Mouse (Mus musculus) MEL (cell line): Measurements from ENCODE around the gene Gm4567.
"Not testable (repeated sequence)": the region's sequence is repeated elsewhere in the genome, so short reads cannot be mapped to it uniquely, and the experiment has no call there.

Experiments used
- CTCF ChIP-seq, 3 experiments: IDR thresholded peaks in 2 of 3; conservative IDR thresholded peaks in 1 of 3; 2 replicates each; pipeline ENCODE4 v1.5.1; 2011 to 2012; ENCODE audit warnings: low read length in 3 of 3, low read depth in 2 of 3, mild to moderate bottlenecking in 2 of 3, improper control_type of control experiment in 1 of 3, inconsistent platforms in 1 of 3, mixed read lengths in 1 of 3, moderate library complexity in 1 of 3; ENCODE audit not compliant: control insufficient read depth in 1 of 3, insufficient read depth in 1 of 3, poor library complexity in 1 of 3, severe bottlenecking in 1 of 3
- EP300 ChIP-seq, 2 experiments: IDR thresholded peaks; 2 replicates each; pipeline ENCODE4 v1.6.1; 2011; ENCODE audit warnings: improper control_type of control experiment in 2 of 2, low read length in 2 of 2, low read depth in 1 of 2, mild to moderate bottlenecking in 1 of 2
- KAT2A ChIP-seq: conservative IDR thresholded peaks from 2 replicates; pipeline ENCODE4 v1.6.1; 2012; ENCODE audit warnings: low read depth, low read length, improper control_type of control experiment, inconsistent platforms
- MEF2A ChIP-seq: IDR thresholded peaks from 2 replicates; pipeline ENCODE4 v1.6.1; 2014; ENCODE audit warnings: low read depth, mild to moderate bottlenecking, inconsistent platforms, low read length, improper control_type of control experiment; ENCODE audit not compliant: poor library complexity, insufficient replicate concordance, severe bottlenecking; ENCODE audit errors: extremely low read depth
- MXI1 ChIP-seq: IDR thresholded peaks from 2 replicates; pipeline ENCODE4 v1.6.1; 2011; ENCODE audit warnings: mild to moderate bottlenecking, low read depth, low read length, improper control_type of control experiment
- POLR2A ChIP-seq, 2 experiments: IDR thresholded peaks; 2 replicates each; pipeline ENCODE4 v1.6.1; 2011 to 2012; ENCODE audit warnings: low read length in 2 of 2, mild to moderate bottlenecking in 2 of 2, control low read depth in 1 of 2, improper control_type of control experiment in 1 of 2, low read depth in 1 of 2, moderate library complexity in 1 of 2; ENCODE audit not compliant: control insufficient read depth in 1 of 2, insufficient read depth in 1 of 2, poor library complexity in 1 of 2
- RCOR1 ChIP-seq: IDR thresholded peaks from 2 replicates; pipeline ENCODE4 v1.6.1; 2012; ENCODE audit warnings: low read depth, mild to moderate bottlenecking, inconsistent platforms, low read length, improper control_type of control experiment
- SMC3 ChIP-seq: IDR thresholded peaks from 2 replicates; pipeline ENCODE4 v1.6.1; 2011; ENCODE audit warnings: low read depth, low read length, improper control_type of control experiment
- TAL1 ChIP-seq: IDR thresholded peaks from 2 replicates; pipeline ENCODE4 v1.6.1; 2012; ENCODE audit warnings: mild to moderate bottlenecking, inconsistent platforms, low read length, moderate library complexity, mixed read lengths
- ZC3H11A ChIP-seq: IDR thresholded peaks from 2 replicates; pipeline ENCODE4 v1.6.1; 2012; ENCODE audit warnings: low read depth, mild to moderate bottlenecking, inconsistent platforms, low read length, improper control_type of control experiment

DNA sequence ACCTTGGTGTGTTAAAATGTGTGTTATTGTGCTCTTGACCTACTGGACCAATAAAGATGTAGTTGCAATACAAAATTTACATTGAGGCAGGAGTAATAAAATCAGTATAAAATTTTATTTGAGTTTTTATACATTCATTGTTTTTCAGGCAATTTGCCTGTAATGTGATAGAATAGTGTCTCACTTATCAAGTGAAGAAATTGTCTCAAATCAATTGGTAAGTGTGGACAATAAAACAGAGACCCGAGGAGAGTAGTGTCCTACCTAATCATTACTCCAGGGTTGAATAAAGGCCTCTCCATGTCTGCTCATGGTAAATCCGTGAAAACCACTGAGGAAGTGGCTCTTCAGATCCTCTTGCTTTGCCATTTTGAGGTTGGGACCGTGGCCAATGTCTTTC is 41.9 kb upstream of the Gm4567 start, which contains the start of gene Vmn1r157:
- TF ChIP-seq ZC3H11A; KAT2A; CTCF (IDR thresholded peaks at IDR 0.05 in 2 of 3, conservative IDR thresholded peaks at IDR 0.05 in 1 of 3; ENCODE audit: control insufficient read depth in 1 of 3, insufficient read depth in 1 of 3, low read depth in 2 of 3, low read length in 3 of 3, poor library complexity in 1 of 3, severe bottlenecking in 1 of 3); POLR2A (IDR thresholded peaks at IDR 0.05; ENCODE audit: control insufficient read depth in 1 of 2, insufficient read depth in 1 of 2, low read depth in 1 of 2, low read length in 2 of 2, poor library complexity in 1 of 2); MXI1; TAL1; SMC3; EP300 (IDR thresholded peaks at IDR 0.05; ENCODE audit: low read depth in 1 of 2, low read length in 2 of 2); RCOR1; MEF2A: not testable (repeated sequence)
